Mouse (Mus musculus) thymus, adult 2 months (tissue): ENCODE measurements around the gene 1700123O20Rik. TPM values are rescaled to one million over a fixed set of nuclear protein-coding genes. Genes with fewer than 3 reads are reported as not detected.

Experiments used
- DNase-seq: peaks from one replicate; pipeline ENCODE4 v3.0.0; 2021
- H3K27ac ChIP-seq: fragments of 200-500 bp; 2 replicates; pipeline ENCODE4 v1.5.1; 2012; ENCODE audit warnings: low read length, control low read depth; ENCODE audit not compliant: control insufficient read depth, insufficient read depth
- H3K27me3 ChIP-seq: fragments of 200-500 bp; 2 replicates; pipeline ENCODE4 v1.6.1; 2012; ENCODE audit warnings: mild to moderate bottlenecking, low read length, moderate library complexity, mixed read lengths; ENCODE audit not compliant: control insufficient read depth, insufficient read depth
- H3K36me3 ChIP-seq: fragments of 200-500 bp; 2 replicates; pipeline ENCODE4 v1.6.1; 2012; ENCODE audit warnings: mild to moderate bottlenecking, low read length, moderate library complexity; ENCODE audit not compliant: control insufficient read depth, insufficient read depth
- H3K4me1 ChIP-seq: fragments of 200-500 bp; replicated peaks from 2 replicates; pipeline ENCODE4 v1.6.1; 2012; ENCODE audit warnings: low read length; ENCODE audit not compliant: control insufficient read depth, insufficient read depth
- H3K4me3 ChIP-seq: fragments of 200-500 bp; 2 replicates; pipeline ENCODE4 v1.5.1; 2012; ENCODE audit warnings: mild to moderate bottlenecking, low read length, control low read depth, moderate library complexity; ENCODE audit not compliant: control insufficient read depth, insufficient read depth
- CTCF ChIP-seq: fragments of 200-500 bp; IDR thresholded peaks from 2 replicates; pipeline ENCODE4 v1.5.1; 2012; ENCODE audit warnings: mild to moderate bottlenecking, control low read depth, low read length, moderate library complexity, borderline replicate concordance; ENCODE audit not compliant: control insufficient read depth, poor library complexity, insufficient read depth; ENCODE audit errors: extremely low read depth
- POLR2A ChIP-seq: fragments of 200-500 bp; IDR thresholded peaks from 2 replicates; pipeline ENCODE4 v1.6.1; 2012; ENCODE audit warnings: mild to moderate bottlenecking, low read length, control low read depth, moderate library complexity; ENCODE audit not compliant: control insufficient read depth, poor library complexity, insufficient read depth; ENCODE audit errors: extremely low read depth
- WGBS: fragments of 180-500 bp; shearing (Covaris S2); methylation state at CpG from one replicate; pipeline ENCODE4 v1.1.7; 2018; 5-methylcytosine and 5-hydroxymethylcytosine counted together
- polyA plus RNA-seq: library from polyadenylated mRNA; depleted of rRNA; stranded (reverse); fragments of >200 nt; gene quantifications from 2 replicates; pipeline ENCODE4 v1.2.3, GENCODE M21; 2012

Gene 1700123O20Rik
- polyA plus RNA-seq, 1 experiment = 80.2 TPM

- DNase-seq = no peak
- Histone ChIP-seq H3K36me3 (peaks cover 56% of the 10 kb centered on the region), H3K27ac (no peak overlapping the region), H3K4me3 (no peak overlapping the region), H3K27me3 (no peaks in the 10 kb centered on the region; the same call in 1 of the 2 replicates), H3K4me1 (peaks cover 23% of the 10 kb centered on the region)
- WGBS = 91% methylated on average over 2 of the region's 2 CpGs
- TF ChIP-seq POLR2A = no peak
- TF ChIP-seq CTCF = no peak
Measured at GRCm38 (mm10) chr14:54643011-54643410, 43.0 kb upstream of the 1700123O20Rik start.

DNA sequence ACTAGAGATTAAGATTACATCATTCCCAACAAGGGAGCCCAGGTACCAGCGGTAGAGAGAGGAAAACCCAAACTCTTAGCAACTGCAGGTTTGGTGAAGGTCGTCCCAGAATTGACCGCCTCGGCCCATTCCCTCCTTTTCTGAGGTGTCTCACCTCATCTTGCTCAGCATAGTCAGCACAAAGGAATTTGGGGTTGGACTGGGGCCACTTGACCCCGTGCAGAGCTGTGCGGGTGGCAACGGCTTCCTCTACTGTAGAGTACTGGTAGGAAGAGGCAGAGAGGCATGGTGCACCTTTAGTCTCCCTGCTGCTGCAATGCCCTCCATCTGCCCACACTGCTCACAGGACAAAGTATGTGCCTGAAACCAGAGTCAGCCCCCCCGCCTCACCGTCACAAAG, 41.7 kb upstream of the 1700123O20Rik start:
- DNase-seq = no peak
- Histone ChIP-seq H3K27ac (no peak overlapping the region), H3K4me3 (no peak overlapping the region), H3K4me1 (peaks cover 16% of the 10 kb centered on the region), H3K27me3 (no peaks in the 10 kb centered on the region; the same call in 1 of the 2 replicates), H3K36me3 (peaks cover 62% of the 10 kb centered on the region)
- 96% methylated on average over 9 of the region's 9 CpGs for WGBS
- TF ChIP-seq CTCF (no peak), POLR2A (no peak)

DNA sequence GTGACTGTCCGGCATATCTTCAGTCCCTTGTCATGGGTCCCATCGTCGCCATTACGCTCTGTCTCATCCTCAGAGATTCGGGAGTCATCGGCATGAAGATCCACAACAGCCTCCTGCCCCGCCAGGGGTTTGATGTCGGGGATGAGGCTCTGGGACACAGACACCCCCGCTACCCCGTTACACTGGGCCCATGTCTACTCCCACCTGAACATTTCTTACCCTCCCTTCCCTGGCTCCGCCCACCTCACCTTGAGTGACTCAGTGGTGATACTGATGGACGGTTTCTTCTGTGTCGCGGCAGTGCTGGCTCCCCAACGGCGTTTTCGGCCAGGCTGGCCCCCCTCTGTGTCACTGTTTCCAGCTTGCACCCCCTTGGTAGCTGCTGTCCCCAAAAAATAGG, 39.6 kb upstream of the 1700123O20Rik start:
- no peak for DNase-seq
- Histone ChIP-seq H3K36me3 (peaks cover 77% of the 10 kb centered on the region), H3K27ac (no peak overlapping the region), H3K27me3 (no peaks in the 10 kb centered on the region; the same call in 1 of the 2 replicates), H3K4me3 (no peak overlapping the region), H3K4me1 (peaks cover under 1% of the 10 kb centered on the region; the same call in 1 of the 2 replicates)
- 97% methylated on average over 17 of the region's 17 CpGs for WGBS
- TF ChIP-seq POLR2A = no peak
- no peak for TF ChIP-seq CTCF

GRCm38 (mm10) chr14:54646898-54647636, 38.9 kb upstream of the 1700123O20Rik start:
- peaks cover 2% of the 10 kb centered on the region; the same call in 1 of the 2 replicates for H3K4me1 ChIP-seq
- no peaks in the 10 kb centered on the region; the same call in 1 of the 2 replicates for H3K27me3 ChIP-seq
- 96% methylated on average over 8 of the region's 8 CpGs for WGBS
- no peak overlapping the region for H3K4me3 ChIP-seq
- no peak for TF ChIP-seq CTCF
- no peak for TF ChIP-seq POLR2A
- H3K36me3 ChIP-seq = peaks cover 77% of the 10 kb centered on the region
- H3K27ac ChIP-seq = no peak overlapping the region
- no peak for DNase-seq

- TF ChIP-seq CTCF = no peak
- H3K27me3 ChIP-seq = no peaks in the 10 kb centered on the region; the same call in 1 of the 2 replicates
- H3K4me3 ChIP-seq = no peak overlapping the region
- no peak overlapping the region for H3K27ac ChIP-seq
- peaks cover 6% of the 10 kb centered on the region for H3K4me1 ChIP-seq
- peaks cover 69% of the 10 kb centered on the region for H3K36me3 ChIP-seq
- WGBS = over 99% methylated on average over 4 of the region's 4 CpGs
- no peak for DNase-seq
Measured at GRCm38 (mm10) chr14:54647900-54648299, 38.1 kb upstream of the 1700123O20Rik start.

GRCm38 (mm10) chr14:54650621-54651454, 35.2 kb upstream of the 1700123O20Rik start:
- H3K27ac ChIP-seq = no peak overlapping the region
- peaks cover 7% of the 10 kb centered on the region for H3K4me1 ChIP-seq
- TF ChIP-seq CTCF (no peak), POLR2A (no peak)
- peak; percentile 88 for DNase-seq
- H3K4me3 ChIP-seq = no peak overlapping the region
- WGBS = 71% methylated on average over 23 of the region's 23 CpGs
- H3K27me3 ChIP-seq = no peaks in the 10 kb centered on the region
- peaks cover 44% of the 10 kb centered on the region for H3K36me3 ChIP-seq
